Mouse (Mus musculus) ovary, postnatal 14 days (tissue): ENCODE data around the gene Klhl33.
"Not testable (repeated sequence)": the region's sequence is repeated elsewhere in the genome, so short reads cannot be mapped to it uniquely, and the experiment has no call there.

ENCODE experiments used
- DNase-seq: peaks from one replicate; pipeline ENCODE4 v3.0.0; 2022; ENCODE audit warnings: low spot score

Gene Klhl33

DNA sequence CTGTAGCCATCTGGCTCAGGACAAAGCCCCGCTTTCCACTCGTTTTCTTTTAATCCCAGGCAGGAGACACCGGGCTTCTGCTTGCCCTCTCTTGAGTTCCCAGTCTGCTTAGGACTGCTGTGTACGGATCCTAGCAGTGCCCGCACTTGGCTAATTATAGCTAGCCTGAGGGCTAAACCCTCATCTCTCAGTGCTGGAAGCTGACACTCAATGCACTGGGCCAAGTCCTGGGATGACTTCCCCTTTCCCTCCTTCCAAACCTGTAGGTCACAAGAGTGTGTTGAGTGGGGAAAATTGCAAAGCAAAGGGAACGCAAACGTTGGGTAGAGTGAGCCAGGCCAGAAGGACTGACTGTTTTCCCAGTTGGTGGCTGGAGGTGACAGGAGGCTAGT, at the start of gene Klhl33:
Gene Klhl33, minus strand, starts transcription at position 134 of the 392 bp plus-strand sequence.
- no peak for DNase-seq

DNA sequence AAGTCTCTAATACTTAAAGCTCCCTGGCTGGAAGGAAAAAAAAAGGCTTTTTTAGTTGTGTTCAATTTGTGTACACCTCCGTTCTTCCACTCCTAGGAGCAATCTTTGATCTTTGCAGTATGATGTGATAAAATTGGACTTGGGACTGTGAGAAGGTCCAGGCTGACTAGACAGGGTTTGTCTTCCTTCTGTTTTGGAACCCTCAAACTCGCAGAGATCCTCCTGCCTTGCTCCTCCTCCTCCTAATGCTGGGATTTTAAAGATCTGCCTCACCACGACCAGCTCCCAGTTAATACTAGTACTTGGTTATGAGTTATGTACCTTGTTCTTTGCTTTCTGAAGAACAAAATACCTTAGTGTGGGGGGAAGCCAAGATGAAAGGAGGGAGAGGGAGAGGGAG, 48.2 kb upstream of the Klhl33 start:
- DNase-seq: not testable (repeated sequence)

DNA sequence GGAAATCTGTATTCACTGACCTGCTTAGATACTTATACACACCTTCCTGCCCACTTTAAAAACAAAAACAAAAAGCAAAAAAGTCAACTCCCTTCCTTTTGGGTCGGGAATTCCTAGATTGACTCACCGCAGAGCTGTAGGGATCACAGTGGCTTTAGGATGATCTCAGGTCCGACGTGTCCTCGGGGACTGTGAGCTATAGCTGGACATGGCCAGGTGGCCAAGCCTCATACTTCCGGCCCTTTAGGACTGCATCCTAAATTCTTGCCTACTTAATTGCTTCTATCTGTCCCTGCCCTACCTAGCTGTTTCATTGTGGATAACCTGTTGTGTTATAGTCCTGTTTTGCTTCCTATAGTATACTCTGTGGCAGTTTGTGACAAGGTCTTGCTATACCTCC, 47.8 kb upstream of the Klhl33 start:
- DNase-seq: not testable (repeated sequence)

DNA sequence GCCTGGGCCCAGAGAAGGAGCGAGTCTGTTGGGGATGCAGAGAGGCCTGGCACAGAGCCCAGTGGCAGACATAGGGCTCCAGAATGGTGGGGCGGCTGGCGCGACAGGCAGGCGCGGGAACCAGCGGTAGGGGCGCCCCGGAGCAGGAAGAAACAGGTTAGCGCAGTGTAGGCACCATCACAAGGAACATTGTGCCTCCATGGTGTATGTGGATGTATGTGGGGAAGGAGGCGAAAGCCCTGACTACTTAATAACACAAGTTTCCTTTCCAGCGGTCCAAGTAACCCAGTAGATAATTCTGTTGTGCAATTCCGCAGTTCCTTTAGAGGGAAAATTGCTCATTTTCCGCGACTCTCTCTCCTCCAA, 47.3 kb upstream of the Klhl33 start:
- DNase-seq: not testable (repeated sequence)

DNA sequence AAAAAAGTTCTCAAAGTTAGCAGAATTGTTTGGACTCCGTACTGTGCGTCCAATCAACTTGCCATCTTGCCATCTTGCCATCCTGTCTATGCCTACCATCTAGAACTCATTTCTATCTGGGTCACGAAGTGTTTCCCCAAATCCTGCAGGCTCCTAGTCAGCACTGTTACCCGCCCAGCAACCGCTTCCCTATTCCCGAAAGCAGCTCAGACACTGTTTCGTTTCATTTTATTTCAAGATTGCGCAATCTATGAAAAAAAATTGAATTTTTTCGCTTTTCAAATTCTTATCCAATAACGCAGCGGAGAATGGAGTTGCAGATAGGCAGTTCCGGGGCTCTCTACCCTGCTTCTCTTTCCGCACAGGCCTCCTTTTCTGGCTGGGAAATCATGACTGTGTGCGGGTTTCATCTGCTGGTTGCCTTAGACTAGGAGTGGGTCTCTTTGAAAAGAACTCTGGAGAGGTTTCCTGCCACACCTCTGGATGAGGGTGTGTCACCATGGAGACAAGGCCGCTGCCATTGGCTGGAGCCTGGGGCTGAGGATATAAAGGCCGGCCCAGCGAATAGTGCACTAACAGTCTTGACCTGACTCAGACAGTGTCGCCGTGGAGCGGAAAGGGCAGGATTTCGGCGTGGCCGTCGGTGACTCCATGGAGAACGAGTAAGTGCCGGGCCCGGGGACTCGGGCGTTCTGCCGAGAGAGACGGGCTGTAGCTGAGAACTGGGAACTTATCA, 46.8 kb upstream of the Klhl33 start, which contains the start of gene Gm49342:
Gene Gm49342, plus strand, starts transcription at position 586 of the 736 bp plus-strand sequence.
- peak; percentile 93 for DNase-seq

DNA sequence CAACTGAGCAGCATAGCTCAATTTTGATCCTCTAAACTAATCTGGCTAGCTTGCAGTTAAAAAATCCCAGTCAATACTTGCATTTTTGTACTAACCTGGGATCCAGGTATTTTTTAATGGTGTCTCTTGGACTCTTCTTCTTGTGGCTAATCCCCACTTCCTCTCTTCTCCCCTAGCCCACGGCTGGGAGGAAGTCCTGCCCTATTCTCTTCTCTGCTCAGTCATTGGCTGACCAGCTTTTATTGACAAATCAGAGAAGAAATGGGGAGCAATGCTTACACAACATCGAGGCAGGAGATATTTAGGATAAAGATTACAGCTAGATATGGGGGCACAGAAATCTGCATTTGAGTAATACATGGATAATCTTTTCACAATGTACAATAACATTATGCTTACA, 41.6 kb upstream of the Klhl33 start:
- DNase-seq: no peak

DNA sequence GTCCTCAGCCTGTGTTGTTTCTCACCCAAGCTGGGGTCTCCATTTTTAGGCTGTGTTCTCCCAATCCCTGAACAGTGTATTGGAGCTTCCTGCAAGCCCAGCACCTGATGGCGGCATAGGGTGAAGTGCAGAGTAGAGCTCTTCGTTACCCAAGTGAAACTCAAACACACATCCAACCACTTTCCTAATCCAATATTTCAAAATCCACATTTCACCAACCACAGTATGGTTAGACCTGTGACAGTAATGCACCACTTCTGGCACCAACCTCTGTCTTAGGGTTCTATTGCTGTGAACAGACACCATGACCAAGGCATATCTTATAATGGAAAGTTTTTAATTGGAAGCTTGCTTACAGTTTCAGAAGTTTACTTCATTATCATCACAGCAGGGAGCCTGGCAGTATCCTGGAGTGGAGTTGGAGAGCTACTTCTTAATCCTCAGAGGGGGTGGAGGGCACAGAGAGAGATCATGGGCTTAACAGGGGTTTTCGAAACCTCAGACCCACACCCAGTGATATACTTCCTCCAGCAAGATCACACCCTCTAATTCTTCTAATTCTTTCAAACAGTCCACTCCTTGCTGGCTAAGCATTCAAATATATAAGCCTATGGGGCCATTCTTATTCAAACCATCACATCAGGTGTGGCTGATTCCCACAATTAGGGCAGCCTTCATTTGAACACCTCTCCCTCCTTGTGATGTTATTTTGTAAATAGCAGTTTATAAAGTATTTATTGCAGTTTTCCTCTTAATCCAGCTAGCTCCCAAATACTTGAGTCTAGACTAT, 41.0 kb upstream of the Klhl33 start:
- no peak for DNase-seq

DNA sequence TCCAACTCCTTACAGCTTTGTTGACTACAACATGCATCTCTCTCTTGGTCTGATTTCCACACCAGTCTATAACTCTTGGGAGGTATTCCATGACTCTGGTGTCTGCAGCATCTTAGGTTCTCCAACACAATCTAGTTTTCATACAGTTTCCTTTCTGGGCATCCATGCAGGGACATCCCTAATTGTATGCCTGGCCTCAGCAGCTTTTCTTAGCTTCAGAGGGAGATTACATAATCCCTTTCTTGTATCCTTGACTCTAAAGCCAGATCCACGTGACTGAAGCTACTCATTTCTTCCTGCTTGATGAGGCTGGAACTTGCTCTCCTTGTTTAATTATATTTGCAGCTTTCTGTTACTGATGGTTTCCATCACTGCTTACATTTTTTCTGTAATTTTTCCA, 39.3 kb upstream of the Klhl33 start:
- no peak for DNase-seq

DNA sequence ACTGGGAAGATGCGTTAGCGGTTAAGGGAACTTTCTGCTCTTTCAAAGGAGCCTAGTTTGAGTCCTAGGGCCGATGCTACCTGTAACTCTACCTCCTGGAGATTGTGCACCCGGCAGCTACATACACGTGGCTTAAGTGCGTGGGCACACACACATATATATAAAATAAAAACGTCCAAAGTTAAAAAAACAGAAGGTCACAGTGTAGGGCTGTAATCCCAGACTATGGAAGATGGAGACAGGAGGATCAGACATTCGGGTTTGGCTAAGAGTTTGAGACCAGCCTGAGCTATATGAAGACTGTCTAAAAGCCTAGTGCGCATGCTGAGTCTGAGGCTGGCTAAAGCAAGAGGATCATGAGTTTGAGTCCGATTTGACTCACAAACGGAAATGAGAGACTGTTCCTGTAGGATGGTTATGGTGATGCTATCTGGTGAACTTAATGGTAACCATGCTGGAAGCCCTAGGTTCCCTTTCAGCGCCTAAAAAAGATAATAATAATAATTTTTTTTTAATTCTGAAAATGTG, 34.2 kb upstream of the Klhl33 start:
- no peak for DNase-seq

DNA sequence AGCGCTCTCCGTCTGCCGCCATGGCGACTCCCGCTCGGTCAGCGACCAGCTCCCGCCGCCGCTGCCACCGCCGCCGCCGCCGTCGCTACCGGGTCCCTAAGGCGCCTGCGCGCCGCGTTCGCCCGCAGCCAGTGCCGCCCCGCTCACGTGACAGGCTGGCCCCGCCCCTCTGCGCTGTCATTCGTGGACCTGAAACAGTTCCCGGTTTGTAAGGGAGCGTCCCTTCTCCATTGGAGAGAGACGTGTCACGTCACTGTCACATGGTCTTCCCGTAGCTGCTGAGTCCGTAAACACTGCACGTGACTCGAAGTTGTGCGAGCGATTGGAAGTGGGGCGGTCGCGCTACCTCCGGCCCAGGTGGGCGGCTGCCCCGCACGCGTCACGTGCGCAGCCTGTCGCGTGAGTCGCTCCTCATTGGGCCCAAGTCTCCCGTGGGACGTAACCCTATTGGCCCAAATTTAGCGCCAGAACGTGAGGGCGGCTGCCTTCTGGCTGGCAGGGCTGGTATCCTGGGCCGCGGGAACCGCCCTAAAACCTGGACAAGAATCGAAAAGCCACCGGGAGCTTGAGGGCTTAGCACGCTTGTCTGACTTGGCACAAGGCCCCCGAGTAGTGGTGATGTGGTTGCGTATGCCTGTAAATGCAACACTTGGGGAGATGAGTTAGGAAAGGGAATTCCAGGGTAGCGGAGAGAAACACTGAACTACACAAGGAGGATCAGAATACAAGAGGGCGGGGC, 33.6 kb upstream of the Klhl33 start, which contains the start of the genes Pip4p1 and Pnp:
Gene Pip4p1, minus strand, starts transcription at position 103 of the 739 bp plus-strand sequence.
Gene Pnp, plus strand, starts transcription at position 329 of the 739 bp plus-strand sequence.
- DNase-seq: peak; percentile 98

DNA sequence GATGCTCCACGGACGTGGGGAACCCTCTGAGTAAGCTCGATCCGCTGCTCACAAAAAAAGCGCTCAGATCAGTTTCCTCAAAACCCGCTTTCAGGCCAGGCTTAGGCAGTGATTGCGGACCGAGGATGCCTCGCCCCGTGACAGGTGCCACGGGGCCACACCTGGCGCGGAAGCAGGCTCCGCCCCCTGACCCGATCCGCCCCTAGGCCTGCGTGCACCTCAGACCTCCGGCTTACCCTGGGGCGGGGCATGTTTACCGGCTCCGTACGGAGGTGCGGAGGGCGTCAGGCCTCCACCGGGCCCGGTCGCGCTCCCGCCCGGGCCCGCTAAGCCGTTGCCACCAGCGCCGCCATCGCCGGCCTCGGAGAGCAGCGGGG, 33.1 kb upstream of the Klhl33 start:
- DNase-seq: peak; percentile 50

DNA sequence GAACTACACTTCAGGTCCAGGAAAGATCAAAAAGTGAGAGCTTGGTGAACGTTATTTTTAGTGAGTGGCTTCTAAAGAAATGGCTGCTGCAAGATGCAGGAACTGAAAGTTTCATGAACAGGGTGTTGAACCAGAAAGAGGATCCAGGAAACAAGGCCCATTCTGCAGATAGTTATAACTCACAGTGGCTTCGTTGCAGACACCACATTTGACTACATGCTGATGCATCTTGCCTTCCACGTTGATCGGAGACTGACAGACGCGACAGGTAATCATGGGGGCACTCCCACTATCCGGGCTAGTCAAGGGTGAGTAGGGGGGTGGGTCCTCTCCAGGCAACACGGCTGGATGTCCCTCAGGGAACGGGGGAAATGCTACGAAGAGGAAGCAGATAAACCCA, 32.6 kb upstream of the Klhl33 start:
- DNase-seq: no peak

DNA sequence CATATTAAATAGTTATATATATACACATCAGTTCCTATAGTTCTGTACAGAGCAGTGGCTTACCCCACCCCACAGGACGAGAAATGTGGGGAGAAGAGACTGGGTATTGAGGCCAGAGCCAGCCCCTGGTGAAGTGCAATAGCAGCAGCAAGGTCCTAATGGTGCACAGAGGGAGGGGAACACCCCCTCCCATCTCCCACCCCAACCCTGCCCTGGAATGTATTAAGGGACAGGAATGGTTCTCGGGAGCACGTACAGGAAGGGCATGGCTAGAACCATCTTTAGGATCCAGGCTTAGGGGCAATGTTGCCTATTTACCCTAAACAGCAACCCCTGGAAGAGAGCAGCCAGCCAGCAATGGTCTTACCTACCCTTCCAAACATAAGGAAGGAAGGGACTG, 30.1 kb upstream of the Klhl33 start:
- no peak for DNase-seq

DNA sequence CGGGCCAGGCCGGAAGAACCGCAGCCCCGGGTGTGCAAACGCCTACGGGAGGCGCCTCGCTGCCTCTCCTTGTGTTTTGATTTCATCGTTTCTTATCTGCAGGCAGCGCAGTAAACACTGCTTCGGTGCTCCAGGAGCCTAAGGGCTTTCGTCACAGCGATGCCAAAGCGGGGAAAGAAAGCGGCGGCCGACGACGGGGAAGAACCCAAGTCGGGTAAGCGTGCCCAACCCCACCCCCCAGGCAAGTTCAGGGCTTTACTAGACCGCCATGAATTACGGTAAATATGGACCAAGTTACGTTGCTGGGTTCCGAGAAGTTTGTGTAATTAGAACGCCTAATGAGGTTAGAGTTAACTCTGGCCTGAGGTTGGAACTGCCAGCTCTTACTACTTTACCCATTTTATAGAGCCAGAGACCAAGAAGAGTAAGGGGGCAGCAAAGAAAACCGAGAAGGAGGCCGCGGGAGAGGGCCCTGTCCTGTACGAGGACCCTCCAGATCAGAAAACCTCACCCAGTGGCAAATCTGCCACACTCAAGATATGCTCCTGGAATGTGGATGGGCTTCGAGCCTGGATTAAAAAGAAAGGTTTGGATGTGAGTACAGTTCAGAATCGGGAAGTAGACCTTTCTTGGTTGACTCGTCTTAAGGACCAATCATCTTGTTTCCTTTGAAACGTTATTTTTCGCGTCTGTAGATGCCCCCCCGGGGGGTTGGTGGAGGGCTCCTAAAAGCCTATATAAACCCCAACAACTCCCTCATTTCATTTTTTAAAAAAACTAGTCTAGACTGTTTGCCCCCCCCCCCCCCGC, 28.0 kb upstream of the Klhl33 start:
- DNase-seq: no peak

DNA sequence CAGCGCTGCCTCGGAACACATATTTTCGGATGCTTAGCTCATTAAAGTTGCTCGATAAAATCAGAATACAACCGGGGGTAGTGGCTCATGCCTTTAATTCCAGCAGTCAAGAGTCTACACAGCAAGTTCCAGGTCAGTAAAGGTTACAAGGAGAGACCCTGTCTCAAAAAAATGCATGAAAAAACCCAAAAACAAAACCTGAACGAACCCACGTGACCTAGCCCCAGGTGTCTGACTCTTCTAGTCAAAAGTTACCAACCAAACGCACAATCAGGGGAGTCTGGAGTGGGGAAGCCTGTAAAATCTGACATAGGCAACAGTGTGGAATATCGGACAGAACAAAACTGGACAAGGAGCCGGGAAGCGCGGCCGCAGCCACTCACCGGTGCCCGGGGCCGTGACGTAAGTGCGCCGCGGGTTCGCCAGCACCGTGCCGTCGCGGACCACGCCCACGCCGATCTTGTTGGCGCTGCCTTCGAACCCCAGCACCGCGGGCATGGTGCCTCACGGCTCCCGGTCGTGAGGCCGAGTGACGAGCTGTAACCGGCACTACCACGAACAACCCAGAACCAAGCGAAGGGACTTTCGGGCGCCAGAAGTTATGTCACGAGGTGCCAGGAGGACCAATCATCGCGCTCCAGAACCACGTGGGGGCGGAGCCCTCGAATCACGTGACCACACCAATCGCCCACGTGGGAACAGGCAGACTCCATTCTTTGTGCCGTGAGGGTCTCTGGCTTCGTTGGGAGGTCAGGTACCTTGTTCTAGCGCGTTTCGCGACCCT, 27.2 kb upstream of the Klhl33 start, which contains the start of the genes Osgep and Apex1:
Gene Osgep, minus strand, starts transcription at position 613 of the 784 bp plus-strand sequence.
Gene Apex1, plus strand, starts transcription at position 688 of the 784 bp plus-strand sequence.
- DNase-seq: peak; percentile 90

DNA sequence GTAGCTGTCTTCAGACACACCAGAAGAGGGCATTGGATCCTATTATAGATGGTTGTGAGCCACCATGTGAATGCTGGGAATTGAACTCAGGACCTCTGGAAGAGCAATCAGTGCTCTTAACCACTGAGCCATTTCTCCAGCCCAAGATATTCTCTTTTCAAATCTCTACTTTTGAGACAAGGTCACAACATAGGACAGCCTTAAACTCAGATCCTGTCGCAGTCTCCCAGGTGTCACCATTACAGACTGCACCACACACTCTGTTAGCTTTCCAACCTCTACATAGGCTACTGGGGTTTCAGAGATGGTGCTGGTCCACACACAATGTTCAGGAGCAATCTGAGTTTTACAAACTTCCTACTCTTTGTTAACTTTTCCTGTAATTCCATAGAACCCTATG, 26.1 kb upstream of the Klhl33 start:
- DNase-seq: not testable (repeated sequence)

DNA sequence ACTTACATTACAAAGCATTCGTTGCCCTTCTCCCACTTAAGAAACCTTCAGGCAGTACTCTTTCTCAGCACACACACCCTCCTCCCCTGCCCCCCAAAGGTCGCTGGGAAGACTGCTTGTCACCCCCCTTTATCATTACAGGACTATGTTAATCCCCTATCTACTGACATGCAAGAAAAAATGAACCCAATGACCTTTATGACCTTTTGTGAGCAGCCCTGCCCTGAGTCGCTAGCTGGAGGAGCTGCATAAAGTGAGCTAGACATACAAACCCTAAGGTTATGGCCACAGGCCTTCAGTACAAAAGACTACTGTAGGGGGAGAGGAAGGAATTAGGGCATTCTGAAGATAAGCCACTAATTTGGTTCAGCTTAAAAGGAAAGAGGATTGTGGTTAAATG, 14.0 kb upstream of the Klhl33 start:
- no peak for DNase-seq

DNA sequence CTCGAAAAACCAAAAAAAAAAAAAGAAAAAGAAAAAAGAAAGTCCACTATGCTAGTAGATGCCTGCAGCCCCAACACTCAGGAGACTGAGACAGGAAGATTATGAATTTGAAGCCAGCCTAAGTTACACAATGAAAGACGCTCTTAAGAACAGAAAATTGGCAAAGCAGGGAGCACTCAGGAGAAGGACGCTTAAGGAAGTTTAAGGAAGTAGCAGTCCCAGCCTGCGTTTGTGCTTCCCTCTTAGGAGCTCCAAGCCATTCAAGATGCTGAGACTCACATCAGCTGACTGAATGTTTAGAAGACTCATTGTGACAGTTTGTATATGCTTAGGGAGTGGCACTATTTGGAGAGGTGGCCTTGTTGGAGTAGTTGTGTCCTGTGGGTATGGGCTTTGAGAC, 10.8 kb upstream of the Klhl33 start:
- no peak for DNase-seq

DNA sequence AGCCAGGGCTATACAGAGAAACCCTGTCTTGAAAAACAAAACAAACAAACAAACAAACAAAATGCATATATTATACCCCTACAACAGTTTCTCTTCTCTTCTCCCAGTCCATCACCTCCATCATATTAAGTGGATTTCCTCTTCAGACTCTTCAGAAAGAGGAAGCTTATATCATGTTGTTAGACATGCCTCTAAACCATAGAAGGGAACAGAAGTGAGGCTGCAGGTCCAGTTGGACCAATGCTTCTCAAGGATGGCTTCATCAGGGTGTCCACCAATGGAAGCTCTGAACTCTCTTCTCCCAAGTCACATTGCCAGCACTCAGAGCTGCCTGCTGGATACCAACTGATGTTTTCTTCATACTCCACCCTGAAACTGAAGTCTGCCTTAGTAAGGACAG, 8.0 kb upstream of the Klhl33 start:
- not testable (repeated sequence) for DNase-seq

DNA sequence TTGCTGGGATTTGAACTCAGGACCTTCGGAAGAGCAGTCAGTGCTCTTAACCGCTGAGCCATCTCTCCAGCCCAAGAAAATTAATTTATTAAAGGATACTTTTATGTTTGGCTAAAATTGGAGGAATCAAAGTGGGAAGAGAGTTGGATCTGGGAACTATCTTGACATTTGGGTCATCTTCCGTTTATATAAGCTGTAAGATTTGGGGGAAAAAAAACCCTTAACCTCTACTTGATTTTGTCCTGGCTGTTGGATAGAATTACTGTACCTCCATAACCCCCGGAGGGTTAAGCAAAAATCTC, 7.5 kb upstream of the Klhl33 start:
- DNase-seq: no peak
